Mouse (Mus musculus): ENCODE data around the gene Kmt5b. TPM values are rescaled to one million over a fixed set of nuclear protein-coding genes. Genes with fewer than 3 reads are reported as not detected.

Kmt5b gene
- total and polyA plus RNA-seq, 2 experiments from 2014 or later = 38.1 to 103 TPM

DNA sequence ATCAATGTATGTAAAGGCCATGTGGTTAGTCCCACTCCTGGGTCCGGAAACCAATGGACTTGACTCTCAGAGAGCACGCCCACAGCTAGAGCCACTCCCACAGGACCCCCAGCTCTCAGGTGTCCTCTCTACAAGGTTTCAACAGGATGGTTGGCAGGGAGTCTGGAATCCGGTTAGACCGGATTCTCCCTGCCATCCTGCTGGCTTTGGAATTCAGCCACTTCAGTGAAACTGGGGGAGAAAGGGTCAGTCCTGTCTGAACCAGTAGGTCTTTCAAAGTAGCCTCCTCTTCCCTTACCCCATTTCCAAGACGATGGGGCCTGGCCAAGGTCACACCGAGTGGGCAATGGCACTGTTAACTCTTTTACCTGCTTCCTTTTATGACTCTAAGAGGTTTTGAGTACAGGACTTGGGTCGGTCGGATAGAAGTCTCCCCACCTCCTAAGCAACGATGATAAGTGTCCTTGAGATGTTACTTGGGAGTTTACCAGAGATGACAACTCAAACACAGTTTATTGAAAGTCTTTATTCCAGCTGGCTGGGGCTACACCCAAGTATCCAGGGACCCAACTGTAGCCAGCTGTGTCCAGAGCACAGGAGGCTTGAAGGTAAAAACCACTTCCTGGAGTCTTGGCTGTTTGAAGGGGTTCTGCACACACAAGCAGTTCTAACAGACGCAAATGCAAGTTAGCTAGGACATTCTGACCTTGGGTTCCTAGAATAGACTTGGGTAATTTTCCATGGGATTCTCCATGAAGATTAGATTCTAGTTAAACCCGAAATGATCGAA is 75.3 kb downstream of the Kmt5b start:
- Histone ChIP-seq H3K4me3 (ENCODE audit: low read depth, low read length) (no peak overlapping the region), H3K27ac (ENCODE audit: low read depth, low read length) (no peak overlapping the region), H3K36me3 (ENCODE audit: insufficient read depth) (no peaks in the 10 kb centered on the region), H3K27me3 (ENCODE audit: insufficient read depth, low read length) (no peaks in the 10 kb centered on the region), H3K9ac (no peak overlapping the region), H3K4me2 (ENCODE audit: low read depth) (no peak overlapping the region), H3K4me1 (ENCODE audit: insufficient read depth) (no peaks in the 10 kb centered on the region), H3K9me3 (ENCODE audit: low read length) (no peaks in the 10 kb centered on the region)
- 52% methylated on average over 12 of the region's 12 CpGs for WGBS
- no peak for TF ChIP-seq CTCF (IDR thresholded peaks at IDR 0.05; ENCODE audit: low read depth)
- no peak for DNase-seq
- ATAC-seq = no peak

DNA sequence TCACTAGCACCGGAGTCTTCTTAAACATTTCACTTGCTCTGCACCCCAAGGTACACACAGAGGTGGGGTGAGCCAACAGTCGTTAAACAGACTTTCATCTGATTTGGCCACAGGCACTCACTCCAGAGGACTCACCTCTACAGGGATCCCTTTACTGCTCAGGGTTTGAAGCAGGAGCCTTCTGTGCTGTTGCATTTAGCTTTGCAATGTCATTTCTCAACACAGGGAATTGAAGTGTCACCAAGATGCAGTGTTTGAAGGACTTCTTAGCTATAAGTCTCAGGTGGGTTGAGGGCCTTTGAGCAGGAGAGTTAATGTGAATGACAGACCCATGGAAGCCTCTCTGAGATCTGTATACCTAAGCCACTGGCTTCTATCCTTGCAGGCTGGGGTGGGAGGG is 76.4 kb downstream of the Kmt5b start:
- ATAC-seq = no peak
- no peak overlapping the region for H3K4me3 ChIP-seq (ENCODE audit: low read depth, low read length)
- no peak overlapping the region for H3K9ac ChIP-seq
- H3K36me3 ChIP-seq (ENCODE audit: insufficient read depth) = no peaks in the 10 kb centered on the region
- no peak for DNase-seq
- no peak overlapping the region for H3K4me2 ChIP-seq (ENCODE audit: low read depth)
- no peaks in the 10 kb centered on the region for H3K27me3 ChIP-seq (ENCODE audit: insufficient read depth, low read length)
- 80% methylated on average over 2 of the region's 2 CpGs for WGBS
- H3K27ac ChIP-seq (ENCODE audit: low read depth, low read length) = no peak overlapping the region
- TF ChIP-seq CTCF (IDR thresholded peaks at IDR 0.05; ENCODE audit: low read depth) = no peak
- H3K9me3 ChIP-seq (ENCODE audit: low read length) = no peaks in the 10 kb centered on the region
- no peaks in the 10 kb centered on the region for H3K4me1 ChIP-seq (ENCODE audit: insufficient read depth)

DNA sequence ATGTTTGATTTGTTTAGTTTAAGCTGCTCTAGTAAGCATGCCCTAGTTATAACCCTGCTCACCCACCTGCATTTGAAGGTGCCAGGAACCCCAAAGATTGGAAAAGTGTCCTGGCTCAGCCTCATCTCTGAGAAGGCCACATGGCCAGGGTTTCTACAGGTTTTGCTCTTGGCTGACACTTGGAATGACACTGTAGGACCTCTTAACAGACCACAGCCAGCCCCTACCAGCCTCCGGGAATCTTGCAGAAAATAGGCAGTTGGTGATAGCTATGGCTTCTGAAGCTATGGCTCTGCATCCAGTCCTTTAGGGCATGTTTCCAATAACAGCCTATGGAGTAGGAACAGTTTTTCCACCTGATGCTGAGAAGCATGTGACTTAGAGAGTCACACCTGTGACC is 77.6 kb downstream of the Kmt5b start:
- ATAC-seq (no peak), DNase-seq (no peak)
- H3K27me3 ChIP-seq (ENCODE audit: insufficient read depth, low read length) = no peaks in the 10 kb centered on the region
- H3K4me3 ChIP-seq (ENCODE audit: low read depth, low read length) = no peak overlapping the region
- no peaks in the 10 kb centered on the region for H3K4me1 ChIP-seq (ENCODE audit: insufficient read depth)
- no peak overlapping the region for H3K27ac ChIP-seq (ENCODE audit: low read depth, low read length)
- no peak overlapping the region for H3K4me2 ChIP-seq (ENCODE audit: low read depth)
- no peak overlapping the region for H3K9ac ChIP-seq
- WGBS = 97% methylated on average over 1 of the region's 1 CpGs
- H3K9me3 ChIP-seq (ENCODE audit: low read length) = no peaks in the 10 kb centered on the region
- no peak for TF ChIP-seq CTCF (IDR thresholded peaks at IDR 0.05; ENCODE audit: low read depth)
- H3K36me3 ChIP-seq (ENCODE audit: insufficient read depth) = no peaks in the 10 kb centered on the region

DNA sequence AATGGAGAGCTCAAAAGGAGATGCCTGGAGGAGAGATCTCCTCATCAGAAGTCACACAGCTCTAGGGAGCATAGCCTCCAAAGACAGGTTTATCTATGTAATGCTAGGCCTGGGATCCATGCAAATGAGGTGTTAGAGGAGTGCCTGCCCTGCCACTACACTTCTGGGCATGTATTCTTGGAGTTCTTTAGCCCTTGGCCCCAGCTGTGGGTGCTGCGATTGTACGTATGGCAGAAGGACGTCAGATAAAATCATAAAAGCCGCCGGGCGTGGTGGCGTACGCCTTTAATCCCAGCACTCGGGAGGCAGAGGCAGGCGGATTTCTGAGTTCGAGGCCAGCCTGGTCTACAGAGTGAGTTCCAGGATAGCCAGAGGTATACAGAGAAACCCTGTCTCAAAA is 78.1 kb downstream of the Kmt5b start:
- WGBS = 95% methylated on average over 11 of the region's 11 CpGs
- no peaks in the 10 kb centered on the region for H3K27me3 ChIP-seq (ENCODE audit: insufficient read depth, low read length)
- no peaks in the 10 kb centered on the region for H3K36me3 ChIP-seq (ENCODE audit: insufficient read depth)
- H3K4me2 ChIP-seq (ENCODE audit: low read depth) = no peak overlapping the region
- no peak overlapping the region for H3K9ac ChIP-seq
- H3K4me3 ChIP-seq (ENCODE audit: low read depth, low read length) = no peak overlapping the region
- H3K9me3 ChIP-seq (ENCODE audit: low read length) = no peaks in the 10 kb centered on the region
- DNase-seq = no peak
- no peak for TF ChIP-seq CTCF (IDR thresholded peaks at IDR 0.05; ENCODE audit: low read depth)
- no peak for ATAC-seq
- H3K27ac ChIP-seq (ENCODE audit: low read depth, low read length) = no peak overlapping the region
- H3K4me1 ChIP-seq (ENCODE audit: insufficient read depth) = no peaks in the 10 kb centered on the region

DNA sequence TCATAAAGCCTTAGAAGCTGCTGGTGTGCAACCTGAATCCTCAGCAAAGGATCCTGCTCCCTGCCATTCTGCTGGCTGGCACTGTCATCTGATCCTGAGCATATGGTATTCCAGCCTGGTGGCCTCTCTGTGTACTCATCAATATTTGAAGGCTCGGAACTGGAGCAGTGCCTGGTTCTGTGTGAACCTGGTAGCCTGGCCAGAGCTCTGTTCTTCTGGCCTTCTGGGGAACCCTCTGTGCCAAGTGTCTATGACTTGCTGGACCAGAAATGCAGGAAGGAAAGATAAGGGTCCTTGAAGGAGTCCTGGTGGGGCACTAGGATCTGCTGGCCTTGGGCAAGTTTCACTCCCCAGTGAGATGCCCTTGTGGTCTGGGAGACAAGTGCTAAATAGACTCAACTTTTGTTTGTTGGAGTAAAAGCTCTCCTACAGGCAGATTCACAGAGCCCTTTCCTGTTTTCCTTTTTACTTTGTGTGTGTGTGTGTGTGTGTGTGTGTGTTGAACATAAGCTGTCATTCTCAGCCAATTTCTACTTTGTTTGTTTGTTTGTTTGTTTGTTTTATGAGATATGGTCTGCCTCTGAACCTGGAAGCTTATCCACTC is 78.7 kb downstream of the Kmt5b start:
- H3K27ac ChIP-seq (ENCODE audit: low read depth, low read length) = no peak overlapping the region
- H3K4me2 ChIP-seq (ENCODE audit: low read depth) = no peak overlapping the region
- H3K9ac ChIP-seq = no peak overlapping the region
- TF ChIP-seq CTCF (IDR thresholded peaks at IDR 0.05; ENCODE audit: low read depth) = no peak
- no peak for ATAC-seq
- H3K9me3 ChIP-seq (ENCODE audit: low read length) = no peaks in the 10 kb centered on the region
- no peak overlapping the region for H3K4me3 ChIP-seq (ENCODE audit: low read depth, low read length)
- no peak for DNase-seq
- H3K27me3 ChIP-seq (ENCODE audit: insufficient read depth, low read length) = no peaks in the 10 kb centered on the region
- H3K36me3 ChIP-seq (ENCODE audit: insufficient read depth) = no peaks in the 10 kb centered on the region
- 74% methylated on average over 1 of the region's 1 CpGs for WGBS
- no peaks in the 10 kb centered on the region for H3K4me1 ChIP-seq (ENCODE audit: insufficient read depth)

DNA sequence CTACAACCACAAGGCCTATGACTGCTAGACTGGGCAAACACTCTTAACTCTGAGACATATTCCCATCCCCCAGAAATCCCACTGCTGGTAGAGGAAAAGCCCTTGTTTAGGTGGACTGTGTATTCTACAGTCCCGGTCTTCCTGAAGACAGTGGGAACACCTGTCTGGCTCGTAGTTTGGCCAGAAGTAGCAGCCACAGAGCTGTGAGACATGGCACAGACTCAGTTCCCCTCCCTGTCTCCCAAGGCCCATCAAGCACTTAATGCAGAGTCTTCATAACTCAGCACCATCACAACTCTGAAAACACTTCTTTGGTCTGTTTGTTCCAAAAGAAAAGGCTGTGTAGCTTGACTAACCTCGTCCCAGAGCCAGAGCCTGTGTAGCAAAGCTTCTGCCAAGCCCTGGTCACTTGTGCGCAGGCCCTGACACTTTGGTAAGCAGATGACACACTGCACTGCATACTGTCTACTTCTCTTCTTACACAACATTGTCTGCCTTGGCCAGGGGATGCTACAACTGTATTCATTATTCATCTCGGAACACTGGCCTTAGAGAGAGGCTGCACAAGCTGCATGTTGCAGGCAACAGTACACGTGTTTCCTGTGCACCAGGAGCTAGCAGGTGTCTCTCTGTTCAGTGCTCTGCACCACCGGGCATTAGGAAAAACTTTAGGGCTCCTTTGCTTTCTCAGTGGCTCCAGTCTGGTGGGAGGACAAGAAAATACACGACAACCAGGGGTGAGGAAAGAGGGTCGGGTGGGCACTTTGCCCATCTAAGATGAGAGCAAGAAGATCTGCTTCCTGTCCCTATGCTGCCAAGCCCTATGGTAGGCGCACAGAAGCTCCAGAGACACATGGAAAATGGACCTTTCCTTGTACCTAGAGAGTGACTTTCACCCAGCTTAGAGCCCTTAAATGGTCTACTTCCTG is 79.7 kb downstream of the Kmt5b start:
- H3K36me3 ChIP-seq (ENCODE audit: insufficient read depth) = no peaks in the 10 kb centered on the region
- no peaks in the 10 kb centered on the region for H3K27me3 ChIP-seq (ENCODE audit: insufficient read depth, low read length)
- no peaks in the 10 kb centered on the region for H3K4me1 ChIP-seq (ENCODE audit: insufficient read depth)
- no peak overlapping the region for H3K4me2 ChIP-seq (ENCODE audit: low read depth)
- no peak overlapping the region for H3K4me3 ChIP-seq (ENCODE audit: low read depth, low read length)
- 84% methylated on average over 10 of the region's 10 CpGs for WGBS
- no peak for TF ChIP-seq CTCF (IDR thresholded peaks at IDR 0.05; ENCODE audit: low read depth)
- H3K9me3 ChIP-seq (ENCODE audit: low read length) = no peaks in the 10 kb centered on the region
- no peak overlapping the region for H3K9ac ChIP-seq
- no peak overlapping the region for H3K27ac ChIP-seq (ENCODE audit: low read depth, low read length)
- DNase-seq = no peak
- ATAC-seq = no peak

All from forebrain, postnatal 0 days (tissue).